Mouse (Mus musculus): Measurements from ENCODE around the gene Krtap10-10. TPM values are rescaled to one million over a fixed set of nuclear protein-coding genes. Genes with fewer than 3 reads are reported as not detected.
"Not testable (repeated sequence)": the region's sequence is repeated elsewhere in the genome, so short reads cannot be mapped to it uniquely, and the experiment has no call there.

Gene Krtap10-10
- total RNA-seq (2021), result not detected
- long read RNA-seq, experiment 1, result 0 reads
- long read RNA-seq, experiment 2, result 0 reads

DNA sequence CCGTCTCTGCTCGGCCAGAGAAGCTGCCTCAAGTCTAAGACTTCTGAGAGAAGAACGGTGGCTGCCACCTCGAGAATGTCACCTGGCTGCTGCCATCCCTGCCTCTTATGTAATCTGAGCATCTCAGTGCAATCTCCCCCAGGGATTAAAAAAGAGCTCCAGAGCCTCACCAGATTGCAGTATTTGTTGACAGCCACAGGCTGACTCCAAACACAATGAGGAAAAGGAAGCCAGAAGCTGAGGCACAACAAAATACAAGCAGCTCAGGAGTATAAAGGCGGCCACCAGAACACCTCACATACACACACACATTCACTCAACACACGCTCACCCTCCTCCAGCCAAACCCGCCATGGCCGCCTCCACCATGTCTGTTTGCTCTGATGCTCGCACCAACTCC is at the start of gene Krtap10-10:
Krtap10-10 (plus strand) TSS at position 301 of the 400 bp plus-strand sequence.
- no peak for DNase-seq

DNA sequence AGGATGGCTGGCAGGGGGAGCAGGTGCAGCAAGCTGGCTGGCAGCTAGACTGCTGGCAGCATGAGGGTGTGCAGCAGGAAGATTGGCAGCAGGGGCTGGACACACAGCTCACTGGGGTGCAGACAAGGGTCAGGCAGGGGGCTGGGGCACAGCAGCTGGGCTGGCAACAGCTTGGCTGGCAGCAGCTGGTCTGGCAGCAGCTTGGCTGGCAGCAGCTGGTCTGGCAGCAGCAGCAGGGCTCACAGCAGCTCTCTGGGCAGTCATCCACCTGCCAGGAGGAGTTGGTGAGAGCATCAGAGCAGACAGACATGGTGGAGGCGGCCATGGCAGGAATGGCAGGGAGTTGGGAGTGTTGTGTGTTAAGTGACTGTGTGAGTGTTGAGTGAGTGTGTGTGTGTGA is 47.9 kb upstream of the Krtap10-10 start, which contains the start of gene Gm7137:
Gm7137 (minus strand) TSS at position 325 of the 400 bp plus-strand sequence.
- not testable (repeated sequence) for DNase-seq

- DNase-seq, result no peak
Observed at GRCm38 (mm10) chr10:77788621-77789020, 47.1 kb upstream of the Krtap10-10 start.

- DNase-seq, result no peak
Observed at GRCm38 (mm10) chr10:77794976-77795375, 40.8 kb upstream of the Krtap10-10 start, which contains the start of gene Gm9639. Gene Gm9639, minus strand, starts transcription at chr10:77795076.

DNA sequence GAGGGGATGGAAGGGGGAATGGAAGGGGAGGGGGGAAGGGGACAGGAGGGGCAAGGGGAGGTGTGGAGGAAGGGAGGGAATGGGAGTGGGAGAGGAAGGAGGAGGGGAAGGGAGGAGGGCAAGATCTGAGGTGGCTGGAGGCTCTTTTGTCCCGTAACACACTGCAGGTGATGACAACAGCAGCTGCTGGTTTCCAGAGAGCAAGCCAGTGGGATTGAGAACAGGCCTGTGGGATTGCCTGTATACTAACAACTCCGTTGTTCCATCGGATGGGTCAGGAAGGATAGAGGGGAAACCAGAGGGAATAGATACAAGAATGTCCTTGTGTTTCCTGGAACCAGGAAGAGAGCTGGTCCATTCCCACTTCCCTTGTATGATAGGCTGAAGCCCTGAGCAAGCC is 38.1 kb upstream of the Krtap10-10 start:
- DNase-seq, result no peak

- not testable (repeated sequence) for DNase-seq
Observed at GRCm38 (mm10) chr10:77798164-77798920, 37.4 kb upstream of the Krtap10-10 start.

GRCm38 (mm10) chr10:77798921-77799508 is 36.7 kb upstream of the Krtap10-10 start, which contains the start of gene Gm19668:
Gene Gm19668, minus strand, starts transcription at chr10:77799133.
- DNase-seq, result no peak

- no peak for DNase-seq
Observed at GRCm38 (mm10) chr10:77804095-77804494, 31.7 kb upstream of the Krtap10-10 start.

DNA sequence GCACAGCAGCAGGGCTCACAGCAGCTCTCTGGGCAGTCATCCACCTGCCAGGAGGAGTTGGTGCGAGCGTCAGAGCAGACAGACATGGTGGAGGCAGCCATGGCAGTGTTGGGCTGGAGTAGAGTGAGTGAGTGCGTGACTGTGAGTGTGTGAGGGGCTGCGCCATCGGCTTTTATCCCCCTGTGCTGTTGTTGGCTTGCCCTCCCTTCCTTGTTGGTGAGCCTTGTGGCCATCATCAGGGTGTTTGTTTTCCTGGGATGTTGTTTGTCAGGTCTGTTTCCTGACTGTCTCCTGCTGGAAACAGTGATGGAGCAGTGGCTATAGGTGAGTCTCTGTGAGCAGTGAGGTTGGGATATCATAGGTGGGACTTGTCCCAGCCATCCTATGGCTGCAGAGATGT is 24.0 kb upstream of the Krtap10-10 start, which contains the start of gene Gm9507:
Gm9507 (minus strand) TSS at position 101 of the 400 bp plus-strand sequence.
- no peak for DNase-seq

- no peak for DNase-seq
Observed at GRCm38 (mm10) chr10:77814382-77814781, 21.4 kb upstream of the Krtap10-10 start, which contains the start of gene Gm2696. Gene Gm2696, plus strand, starts transcription at chr10:77814682.

DNA sequence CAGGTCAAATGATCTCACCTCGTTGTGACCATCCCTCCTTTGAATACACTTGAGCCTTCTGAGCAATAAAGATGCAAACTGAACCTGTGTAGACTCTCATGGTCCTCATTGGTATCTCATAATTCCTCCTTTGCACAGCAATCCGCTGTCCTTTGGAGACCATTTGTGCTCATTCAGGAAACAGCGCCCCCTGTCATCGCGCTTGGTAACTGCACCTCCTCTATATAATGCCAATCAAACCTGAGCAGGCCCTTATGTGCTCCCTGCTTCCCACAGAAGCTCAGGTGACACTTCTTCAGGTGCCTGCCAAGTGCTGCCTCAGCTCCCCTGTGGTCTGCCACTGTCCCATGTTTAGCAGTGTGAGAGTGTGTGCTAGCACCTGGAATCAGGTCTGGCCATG is 20.2 kb upstream of the Krtap10-10 start:
- DNase-seq, result no peak

- no peak for DNase-seq
Observed at GRCm38 (mm10) chr10:77818523-77818922, 17.2 kb upstream of the Krtap10-10 start.

DNA sequence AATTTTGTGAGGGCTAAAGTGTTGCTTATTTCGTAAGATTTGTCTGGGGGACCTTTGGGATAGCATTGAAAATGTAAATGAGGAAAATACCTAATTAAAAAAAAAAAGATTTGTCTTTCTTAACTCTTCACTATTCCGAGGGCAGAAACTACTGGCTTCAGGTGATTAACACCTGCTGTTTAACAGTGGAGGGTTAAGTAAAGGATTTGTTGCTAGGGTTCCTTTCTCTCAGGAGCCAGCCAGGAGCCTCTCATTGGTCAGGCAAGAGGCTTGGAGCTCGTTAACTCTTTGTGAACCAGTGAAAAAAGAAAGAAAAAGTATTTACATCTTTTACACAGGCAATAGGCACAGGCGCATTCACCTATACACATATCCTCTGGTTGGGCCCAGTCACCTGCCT is 16.5 kb upstream of the Krtap10-10 start:
- no peak for DNase-seq

- no peak for DNase-seq
Observed at GRCm38 (mm10) chr10:77826951-77827350, 8.8 kb upstream of the Krtap10-10 start, which contains the start of gene Krtap10-4. Gene Krtap10-4, minus strand, starts transcription at chr10:77827095.

DNA sequence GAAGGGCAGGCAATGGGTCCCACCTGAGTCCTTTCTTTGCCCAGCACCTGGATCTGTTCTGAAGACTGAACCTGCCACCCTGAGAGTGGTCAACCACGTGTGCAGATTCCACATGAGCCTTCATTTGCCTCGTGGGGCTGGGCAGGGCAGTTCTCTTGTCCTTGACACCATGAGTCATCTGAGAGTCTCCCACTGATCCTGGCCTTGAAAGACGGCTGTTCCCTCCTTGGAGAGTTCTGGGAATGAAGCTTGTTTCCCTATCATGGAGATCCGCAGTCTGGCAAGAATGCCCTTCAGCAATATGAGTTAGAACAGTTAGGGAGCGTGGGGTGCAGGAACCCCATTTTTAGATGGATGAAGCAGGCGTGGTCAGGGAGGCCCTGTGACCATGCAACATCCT is 3.3 kb downstream of the Krtap10-10 start:
- DNase-seq, result no peak

GRCm38 (mm10) chr10:77846503-77846902 is 10.8 kb downstream of the Krtap10-10 start, which contains the start of gene Gm36176:
Gene Gm36176, plus strand, starts transcription at chr10:77846803.
- no peak for DNase-seq

DNA sequence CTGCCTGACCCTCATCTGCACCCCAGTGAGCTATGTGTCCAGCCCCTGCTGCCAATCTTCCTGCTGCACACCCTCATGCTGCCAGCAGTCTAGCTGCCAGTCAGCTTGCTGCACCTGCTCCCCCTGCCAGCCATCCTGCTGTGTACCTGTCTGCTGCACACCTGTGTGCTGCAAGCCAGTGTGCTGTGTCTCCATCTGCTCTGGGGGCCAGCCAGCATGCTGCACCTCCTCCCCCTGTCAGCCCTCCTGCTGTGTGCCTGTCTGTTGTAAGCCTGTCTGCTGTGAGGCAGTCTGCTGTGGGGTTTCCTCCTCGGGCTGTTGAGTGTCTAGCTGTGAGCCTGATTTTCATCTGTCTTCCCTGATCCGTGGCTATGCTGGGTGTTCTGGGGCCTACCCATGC is 11.2 kb downstream of the Krtap10-10 start:
- DNase-seq, result no peak

DNA sequence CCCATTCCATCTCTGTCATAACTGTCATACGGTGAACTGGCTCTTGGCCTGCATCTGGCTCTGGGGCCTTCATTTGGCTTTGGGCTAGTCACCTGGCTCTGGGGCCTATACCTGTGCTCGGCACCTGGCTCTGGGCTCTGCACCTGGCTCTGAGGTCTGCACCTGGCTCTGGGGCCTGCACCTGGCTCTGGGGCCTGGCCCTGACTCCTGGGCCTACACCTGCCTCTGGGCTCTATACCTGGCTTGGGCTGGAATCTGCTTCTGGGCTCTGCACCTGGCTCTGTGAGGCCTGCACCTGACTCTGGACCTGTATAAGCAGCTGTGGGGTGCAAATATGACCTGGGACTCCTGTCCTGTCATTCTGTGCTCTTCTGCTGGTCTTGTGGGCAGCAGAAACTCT is 11.8 kb downstream of the Krtap10-10 start:
- no peak for DNase-seq

GRCm38 (mm10) chr10:77852559-77852958 is 16.8 kb downstream of the Krtap10-10 start, which contains the start of gene Gm10318:
Gene Gm10318, plus strand, starts transcription at chr10:77852859.
- no peak for DNase-seq

- no peak for DNase-seq
Observed at GRCm38 (mm10) chr10:77861675-77862074, 25.9 kb downstream of the Krtap10-10 start, which contains the start of gene Gm3285. Gene Gm3285, plus strand, starts transcription at chr10:77861975.

DNA sequence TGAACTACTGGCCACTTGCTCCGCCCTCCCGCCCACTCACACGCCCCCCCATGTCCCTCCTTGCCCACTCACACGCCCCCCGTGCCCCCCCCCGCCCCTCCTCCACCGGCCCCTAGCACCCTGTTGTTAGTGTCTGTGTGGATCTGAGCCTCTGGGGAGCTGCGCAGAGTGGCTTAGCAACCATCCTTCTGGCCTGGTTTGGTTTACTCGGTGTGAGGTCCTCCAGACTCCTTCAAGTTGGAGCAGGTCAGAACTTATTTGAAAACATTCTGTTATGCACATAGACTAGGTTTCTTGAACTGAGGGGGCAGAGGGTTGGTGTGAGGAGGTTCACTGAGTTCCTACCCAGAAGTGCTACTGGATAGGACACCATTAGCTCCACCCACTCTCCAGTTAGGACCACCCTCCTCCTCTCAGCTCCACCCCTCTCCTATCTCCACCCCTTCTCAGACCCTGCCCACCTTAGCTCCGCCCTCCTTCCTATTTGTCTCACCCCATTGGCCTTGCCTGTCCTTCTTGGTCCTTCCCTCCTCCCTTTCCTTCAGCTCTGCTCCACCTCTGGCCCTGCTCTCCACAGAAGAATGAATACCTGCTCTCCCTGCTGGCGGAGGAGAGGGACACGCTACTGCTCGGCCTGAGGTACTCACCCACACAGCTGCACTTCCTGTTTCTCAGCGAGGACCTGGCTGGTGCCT is 28.5 kb downstream of the Krtap10-10 start:
- no peak for DNase-seq

DNA sequence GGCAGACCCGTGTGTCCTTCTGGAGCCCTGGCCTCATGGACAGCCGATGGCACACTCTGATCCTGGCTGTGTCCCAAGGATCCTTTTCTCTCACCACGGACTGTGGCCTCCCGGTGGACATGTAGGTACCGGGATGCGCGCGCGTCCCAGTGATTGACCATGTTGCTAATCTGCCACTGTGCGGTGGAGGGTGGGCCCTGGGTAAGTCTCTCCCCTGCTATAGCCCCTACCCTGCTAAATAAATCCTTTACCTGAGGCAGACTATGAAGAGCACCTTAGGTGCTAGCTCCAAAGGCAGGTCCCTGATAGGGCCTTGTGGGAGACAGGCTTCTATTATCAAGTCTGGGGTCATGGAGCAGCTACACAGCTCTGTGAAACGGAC is 29.0 kb downstream of the Krtap10-10 start:
- DNase-seq, result no peak

All from gastrocnemius, postnatal 10 days (tissue).